Mouse (Mus musculus) ovary, postnatal 10 days (tissue): Measurements from ENCODE around the gene Ccdc149.

ENCODE experiments used
- DNase-seq: peaks from one replicate; pipeline ENCODE4 v3.0.0; 2022; ENCODE audit warnings: low spot score

The Ccdc149 gene

DNA sequence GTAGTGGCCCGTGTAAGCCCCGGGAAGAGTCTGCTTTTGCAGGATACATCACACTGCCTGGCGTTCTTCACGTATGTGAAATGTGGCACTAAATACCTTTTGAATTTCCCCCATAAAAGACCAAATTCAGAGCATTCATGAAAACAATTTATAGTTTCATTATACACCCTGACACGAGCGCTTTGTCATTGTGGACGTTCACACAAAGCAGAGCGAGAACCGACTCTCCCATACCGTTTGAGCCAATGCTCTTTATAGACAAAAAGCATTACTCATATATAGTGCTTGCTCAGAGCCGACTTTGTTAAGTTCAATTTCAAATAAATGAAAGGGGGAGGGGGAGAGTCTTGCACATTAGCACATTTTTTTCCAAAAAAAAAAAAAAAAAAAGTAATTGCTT lies 31.0 kb downstream of the Ccdc149 start:
- DNase-seq, result no peak

- DNase-seq, result no peak
Measured at GRCm38 (mm10) chr5:52438946-52439345, 32.4 kb downstream of the Ccdc149 start.

DNA sequence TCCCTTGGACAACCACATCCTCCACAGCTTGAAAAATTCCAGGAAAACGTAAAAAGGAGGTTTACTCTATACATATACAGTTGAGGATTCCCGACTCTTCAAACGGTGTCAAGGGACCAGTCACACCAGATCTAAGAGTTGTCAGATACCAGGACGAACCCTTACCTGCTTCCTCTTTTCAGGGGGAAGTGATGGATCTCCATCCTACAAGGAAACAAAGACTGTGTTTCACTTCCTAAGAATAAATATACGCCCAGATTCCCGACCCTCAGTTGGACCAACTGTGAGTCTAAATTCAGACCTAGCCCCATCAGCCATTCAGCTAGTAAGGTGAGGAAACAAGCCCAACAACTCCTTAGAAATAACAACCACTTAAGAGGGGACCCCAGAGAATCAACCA lies 35.8 kb downstream of the Ccdc149 start:
- no peak for DNase-seq

DNA sequence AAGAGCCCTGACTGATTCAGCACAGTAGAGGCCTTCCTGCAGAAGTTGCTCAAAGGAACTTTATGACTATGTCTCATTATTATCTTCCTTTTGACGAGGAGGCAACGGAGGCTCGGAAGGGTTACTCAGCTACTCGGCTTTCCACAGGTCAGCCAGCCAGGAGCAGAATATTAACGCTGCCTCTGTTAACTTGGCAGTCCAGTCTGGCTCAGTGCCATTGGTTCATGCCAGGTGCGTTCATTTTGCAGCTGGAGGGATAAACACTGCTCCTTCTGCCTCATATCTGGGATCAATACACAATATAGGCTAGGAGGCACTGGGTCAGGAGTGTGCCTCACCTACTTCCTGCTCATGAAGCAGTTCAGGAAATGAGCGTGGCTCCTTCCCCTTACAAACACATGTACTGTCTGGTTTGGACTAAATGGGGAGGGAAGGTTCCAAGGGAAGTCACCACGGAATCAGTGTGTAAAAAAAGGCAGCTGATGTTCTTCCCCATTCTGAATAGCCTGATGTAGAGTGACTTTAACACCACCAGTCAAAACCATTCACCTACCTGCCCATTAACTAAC lies 40.0 kb downstream of the Ccdc149 start:
- DNase-seq, result no peak

DNA sequence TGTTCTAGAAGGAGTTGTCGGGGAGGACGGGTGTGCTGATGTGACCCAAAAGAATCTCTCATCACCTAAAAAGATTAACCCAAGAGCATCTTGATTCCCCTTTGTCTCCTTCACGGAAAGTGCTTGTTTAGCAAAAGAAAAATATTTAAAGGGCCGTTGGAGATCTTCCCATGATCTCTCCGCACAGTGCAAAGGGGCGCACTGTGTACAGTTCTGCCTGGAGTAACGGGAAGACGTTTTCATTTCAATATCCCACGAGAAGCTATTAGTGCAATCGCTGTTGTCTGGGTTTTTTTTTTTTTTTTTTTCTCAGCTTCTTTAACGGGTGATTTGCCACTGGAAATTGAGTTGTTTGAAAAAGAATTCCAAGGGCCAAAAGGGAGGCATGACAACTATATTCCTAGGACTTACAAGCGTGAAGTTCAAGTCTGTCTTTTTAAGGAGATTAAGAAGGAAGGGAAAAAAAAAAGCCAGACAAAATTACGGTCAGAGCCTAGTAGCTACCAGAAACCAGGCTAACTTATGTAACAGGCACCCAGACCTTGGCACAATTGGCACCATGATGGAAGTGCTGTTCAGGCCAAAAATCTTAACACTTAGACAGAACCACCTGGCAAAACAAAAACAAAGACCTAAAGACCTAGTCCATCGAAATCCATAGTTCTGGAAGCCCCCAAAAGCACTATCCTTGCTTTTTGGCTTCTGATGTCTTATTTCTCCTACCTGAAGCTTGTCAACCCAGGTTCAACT lies 41.4 kb downstream of the Ccdc149 start:
- DNase-seq, result no peak

DNA sequence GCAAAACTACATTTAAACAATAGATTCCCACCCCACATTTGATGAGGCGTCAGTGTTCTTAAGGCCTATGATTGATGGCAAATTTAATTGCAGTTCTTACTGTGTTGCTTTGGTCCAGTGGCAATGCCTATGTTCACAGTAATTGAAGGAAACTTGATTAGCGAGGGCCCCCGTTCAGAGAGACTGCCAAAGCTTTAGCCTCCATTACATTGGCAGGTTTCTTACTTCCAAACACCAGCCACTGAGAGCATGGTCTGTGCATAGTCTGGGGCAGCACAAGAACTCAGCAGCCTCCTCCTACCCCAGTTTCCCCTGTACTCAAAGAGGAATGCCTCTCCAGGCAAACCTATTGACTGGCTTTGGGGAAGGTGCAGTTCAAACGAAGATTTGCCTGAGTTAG lies 42.7 kb downstream of the Ccdc149 start:
- no peak for DNase-seq

DNA sequence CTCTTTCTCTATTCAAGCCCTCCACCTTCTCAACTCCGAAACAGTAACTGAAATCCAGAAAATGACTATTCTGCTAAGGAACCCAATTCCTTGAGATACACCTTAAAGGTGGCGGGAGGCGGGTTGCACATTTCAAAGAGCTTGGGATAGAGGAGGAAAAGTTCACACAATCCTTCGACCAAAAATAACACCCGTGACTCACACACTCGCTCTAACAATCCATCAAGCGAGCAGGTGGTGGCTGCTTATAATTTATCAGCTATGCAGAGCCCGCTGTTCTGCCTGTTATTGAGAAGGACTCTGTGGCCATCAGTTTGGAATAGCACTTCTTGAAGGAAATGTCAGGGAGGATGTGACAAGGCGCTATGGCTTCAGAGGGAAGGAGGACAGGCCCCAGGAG lies 45.5 kb downstream of the Ccdc149 start:
- no peak for DNase-seq

DNA sequence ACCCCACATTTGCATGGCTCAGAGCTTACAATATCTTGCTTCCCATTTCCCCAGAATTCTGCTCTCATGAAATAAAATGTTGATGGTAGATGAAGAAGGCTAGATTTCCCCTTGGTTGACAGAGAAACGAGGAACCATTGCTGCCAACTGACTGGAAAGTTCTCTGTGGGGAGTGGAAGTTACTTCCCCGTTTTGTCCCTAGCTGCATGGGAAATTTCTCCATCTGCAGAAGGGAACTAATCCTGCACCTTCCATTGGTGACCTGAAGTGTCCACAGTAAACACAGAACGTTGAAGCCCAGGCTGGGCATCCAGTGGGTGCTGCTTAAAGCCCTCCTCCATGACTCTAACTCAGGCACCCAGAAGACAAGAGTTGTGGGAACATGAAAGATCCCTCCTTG lies 47.4 kb downstream of the Ccdc149 start:
- no peak for DNase-seq

DNA sequence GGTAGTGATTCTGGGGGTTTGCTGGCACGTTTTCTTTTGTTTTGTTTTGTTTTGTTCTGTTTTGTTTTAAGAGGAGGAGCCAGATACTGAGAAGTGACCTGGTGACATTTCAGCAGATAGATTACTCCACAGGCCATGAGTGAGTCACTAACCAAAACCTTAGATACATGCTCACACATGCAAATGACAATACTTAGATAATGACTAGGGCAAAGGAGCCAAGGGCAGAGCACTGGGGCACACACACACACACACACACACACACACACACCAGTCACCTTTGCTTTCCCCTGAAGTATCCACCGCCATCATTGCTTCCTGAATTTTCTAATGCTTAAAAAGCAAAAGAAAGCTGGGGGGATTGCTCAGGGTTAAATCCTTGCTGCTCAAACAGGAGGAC lies 54.8 kb downstream of the Ccdc149 start:
- no peak for DNase-seq

DNA sequence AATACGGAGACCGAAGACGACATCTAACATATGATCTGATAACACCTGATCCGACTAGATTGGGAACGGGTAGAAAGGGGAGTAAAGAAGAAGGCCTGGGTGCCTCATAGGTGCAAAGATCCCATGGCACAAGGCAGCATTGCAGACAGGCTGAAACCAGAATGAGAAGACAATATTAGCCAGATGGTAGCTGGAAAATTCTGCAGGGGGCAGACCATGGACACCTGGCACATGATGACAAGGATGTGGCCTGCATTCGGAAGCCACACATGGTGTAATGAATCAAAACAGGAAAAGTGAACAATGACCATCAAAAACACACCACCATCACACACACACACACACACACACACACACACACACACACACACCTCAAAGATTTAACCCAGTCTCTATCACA lies 55.4 kb downstream of the Ccdc149 start:
- no peak for DNase-seq

GRCm38 (mm10) chr5:52415193-52415592 lies 56.1 kb downstream of the Ccdc149 start:
- DNase-seq, result no peak

DNA sequence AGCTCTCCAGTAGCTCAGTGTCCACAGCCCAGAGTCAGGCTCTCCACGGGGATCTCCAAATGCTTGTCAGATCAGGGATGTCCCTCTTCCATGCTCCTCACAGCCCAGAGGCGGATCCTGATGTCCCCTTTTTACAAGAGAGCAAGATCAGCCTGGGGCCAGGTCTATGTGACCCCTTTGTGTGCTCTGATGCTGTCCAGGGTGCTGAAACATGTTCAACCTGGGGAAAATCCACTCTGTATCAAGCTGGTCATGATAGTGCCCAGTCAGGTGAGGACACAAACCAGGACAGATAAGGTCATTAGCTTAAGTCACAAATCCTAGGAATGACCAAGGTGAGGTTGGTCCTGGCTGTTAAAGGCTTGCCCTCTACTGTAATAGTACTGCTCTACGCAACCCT lies 59.8 kb downstream of the Ccdc149 start:
- DNase-seq, result no peak

GRCm38 (mm10) chr5:52410197-52410596 lies 61.1 kb downstream of the Ccdc149 start:
- DNase-seq, result no peak

GRCm38 (mm10) chr5:52408668-52409315 lies 62.5 kb downstream of the Ccdc149 start:
- no peak for DNase-seq

DNA sequence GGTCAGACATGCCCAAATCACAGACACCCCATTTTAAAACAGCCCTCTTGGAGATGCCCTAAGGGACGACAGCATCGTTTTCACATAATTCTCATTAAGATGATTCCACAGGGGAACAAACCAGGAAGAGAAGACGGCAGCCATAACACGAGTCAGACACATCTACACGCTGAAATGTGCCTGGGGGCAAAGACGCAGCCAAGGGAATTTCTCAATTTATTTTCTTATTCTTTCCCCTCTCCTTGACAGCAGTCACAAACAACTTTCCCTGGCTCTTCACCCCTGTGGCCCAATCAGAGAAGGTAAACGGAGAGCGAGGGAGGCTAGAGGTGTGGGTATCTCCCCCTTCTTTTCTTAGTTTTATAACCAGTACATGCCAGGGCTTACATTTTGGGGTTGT lies 66.9 kb downstream of the Ccdc149 start:
- DNase-seq, result no peak

DNA sequence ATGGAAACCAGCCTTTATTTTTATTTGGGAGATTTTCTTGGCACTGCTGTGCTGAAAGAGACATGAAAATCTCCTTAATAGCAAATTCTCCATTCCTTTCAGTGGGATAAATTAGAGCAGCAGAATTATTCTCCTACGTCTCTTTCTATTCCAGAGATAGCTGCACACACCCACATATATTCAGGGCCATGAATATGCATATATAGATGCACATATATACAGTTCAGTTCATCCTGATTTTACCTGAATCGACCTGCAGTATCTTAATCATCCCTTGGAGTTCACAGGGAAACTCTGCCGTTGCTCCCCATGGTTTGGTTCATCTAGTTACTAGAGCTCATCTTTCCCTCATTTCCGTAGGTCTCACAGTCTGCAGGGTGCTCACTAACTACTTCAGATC lies 77.6 kb downstream of the Ccdc149 start:
- no peak for DNase-seq

- no peak for DNase-seq
Measured at GRCm38 (mm10) chr5:52391471-52391870, 79.8 kb downstream of the Ccdc149 start.

GRCm38 (mm10) chr5:52390381-52390780 lies 80.9 kb downstream of the Ccdc149 start:
- DNase-seq, result no peak

DNA sequence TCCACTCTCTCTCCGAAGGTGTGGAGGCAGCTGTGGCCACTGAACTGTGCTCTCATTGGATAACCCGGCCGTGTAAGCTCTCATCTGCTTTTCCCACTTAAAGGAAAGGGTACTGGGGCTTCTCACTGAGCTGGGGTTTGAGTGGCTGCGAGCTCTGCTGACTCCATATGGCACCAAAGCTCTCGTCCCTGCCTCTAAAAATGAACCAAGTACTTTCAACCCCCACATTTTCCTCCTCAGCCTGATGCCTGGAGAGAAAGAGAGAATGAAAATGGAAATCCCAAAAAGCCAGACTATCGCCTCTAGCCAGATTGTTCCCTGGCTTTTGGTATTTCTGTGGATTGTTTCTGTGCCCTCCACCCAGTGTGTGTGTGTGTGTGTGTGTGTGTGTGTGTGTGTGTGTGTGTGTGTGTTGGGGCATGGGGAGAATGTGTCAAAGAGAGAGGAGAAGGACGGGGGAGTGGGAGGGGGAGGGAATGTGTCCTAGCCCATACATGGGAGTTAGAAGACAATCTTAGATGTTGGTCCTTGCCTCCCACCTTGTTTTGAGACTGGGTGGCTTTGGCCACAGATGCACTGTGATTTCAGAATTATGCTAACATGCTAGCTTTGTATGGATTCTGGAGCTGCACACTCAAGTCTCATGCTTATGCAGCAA lies 83.1 kb downstream of the Ccdc149 start:
- no peak for DNase-seq

- no peak for DNase-seq
Measured at GRCm38 (mm10) chr5:52386016-52386415, 85.3 kb downstream of the Ccdc149 start.

- no peak for DNase-seq
Measured at GRCm38 (mm10) chr5:52383748-52384147, 87.6 kb downstream of the Ccdc149 start.

DNA sequence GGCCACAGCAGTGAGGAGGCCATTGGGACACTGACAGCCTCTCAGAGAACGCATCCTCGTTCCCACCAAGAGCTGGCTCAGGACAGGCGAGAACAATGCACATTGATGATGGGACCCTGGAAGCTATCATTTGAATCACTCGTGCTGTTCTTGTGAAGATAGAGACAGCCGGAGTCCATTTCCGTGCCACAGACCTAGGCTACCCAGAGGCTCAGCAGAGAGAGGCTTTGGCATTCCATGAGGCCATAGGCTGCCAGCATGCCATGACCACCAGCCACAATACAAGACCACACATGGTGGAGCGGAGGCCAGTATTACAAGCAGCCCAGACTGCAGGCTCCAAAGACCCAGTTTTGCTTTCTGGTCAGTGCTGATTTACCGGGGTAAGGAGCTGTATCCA lies 88.5 kb downstream of the Ccdc149 start:
- DNase-seq, result no peak

GRCm38 (mm10) chr5:52375847-52376246 lies 95.5 kb downstream of the Ccdc149 start:
- no peak for DNase-seq
